Mouse (Mus musculus): ENCODE results near the gene Gm20503. TPM values are rescaled to one million over a fixed set of nuclear protein-coding genes. Genes with fewer than 3 reads are reported as not detected.

The Gm20503 gene
- polyA plus RNA-seq, 1 experiment from 2014 or later, result 10.4 TPM

DNA sequence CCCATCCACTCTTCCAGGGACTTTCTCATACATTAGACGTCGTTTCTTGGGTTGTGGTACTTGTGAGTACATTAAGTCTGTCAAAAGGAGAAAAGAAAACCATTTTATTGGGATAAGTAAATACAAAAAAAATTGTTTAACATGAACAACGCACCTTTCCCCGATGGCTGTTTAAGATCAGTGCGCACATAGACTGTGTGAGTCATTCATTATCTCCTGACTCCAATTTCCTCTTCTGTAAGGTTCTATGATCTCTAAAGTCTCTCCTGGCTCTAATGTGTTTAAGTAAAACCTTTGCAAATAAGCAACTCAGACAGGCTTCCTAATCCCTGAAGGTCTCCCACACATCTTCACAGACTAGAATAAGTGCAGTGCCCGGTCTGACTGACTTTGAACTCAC lies 40.9 kb downstream of the Gm20503 start:
- Histone ChIP-seq H3K4me2 (replicated peaks) (no peak overlapping the region), H3K27me3 (replicated peaks) (no peaks in the 10 kb centered on the region), H3K4me3 (no peak overlapping the region), H3K4me1 (no peaks in the 10 kb centered on the region), H3K9ac (no peak overlapping the region), H3K36me3 (peaks cover 11% of the 10 kb centered on the region; the same call in 1 of the 2 replicates), H3K27ac (no peak overlapping the region), H3K9me3 (no peaks in the 10 kb centered on the region)
- no peak for ATAC-seq (ENCODE audit: low FRiP score, low read depth)
- 92% methylated on average over 6 of the region's 6 CpGs for WGBS

- Histone ChIP-seq H3K4me3 (no peak overlapping the region), H3K4me1 (no peaks in the 10 kb centered on the region), H3K9ac (no peak overlapping the region), H3K36me3 (no peaks in the 10 kb centered on the region; the same call in 1 of the 2 replicates), H3K27me3 (replicated peaks) (no peaks in the 10 kb centered on the region), H3K9me3 (no peaks in the 10 kb centered on the region), H3K27ac (no peak overlapping the region), H3K4me2 (replicated peaks) (no peak overlapping the region)
- WGBS, result 25% methylated on average over 3 of the region's 3 CpGs
- no peak for ATAC-seq (ENCODE audit: low FRiP score, low read depth)
Measured at GRCm38 (mm10) chr4:59047222-59047621, 44.2 kb downstream of the Gm20503 start.

- 89% methylated on average over 1 of the region's 1 CpGs for WGBS
- Histone ChIP-seq H3K9me3 (no peaks in the 10 kb centered on the region), H3K4me2 (replicated peaks) (no peak overlapping the region), H3K36me3 (no peaks in the 10 kb centered on the region), H3K27me3 (replicated peaks) (no peaks in the 10 kb centered on the region), H3K9ac (no peak overlapping the region), H3K27ac (no peak overlapping the region), H3K4me1 (no peaks in the 10 kb centered on the region), H3K4me3 (no peak overlapping the region)
- ATAC-seq (ENCODE audit: low FRiP score, low read depth), result no peak
Measured at GRCm38 (mm10) chr4:59051081-59051480, 48.1 kb downstream of the Gm20503 start.

DNA sequence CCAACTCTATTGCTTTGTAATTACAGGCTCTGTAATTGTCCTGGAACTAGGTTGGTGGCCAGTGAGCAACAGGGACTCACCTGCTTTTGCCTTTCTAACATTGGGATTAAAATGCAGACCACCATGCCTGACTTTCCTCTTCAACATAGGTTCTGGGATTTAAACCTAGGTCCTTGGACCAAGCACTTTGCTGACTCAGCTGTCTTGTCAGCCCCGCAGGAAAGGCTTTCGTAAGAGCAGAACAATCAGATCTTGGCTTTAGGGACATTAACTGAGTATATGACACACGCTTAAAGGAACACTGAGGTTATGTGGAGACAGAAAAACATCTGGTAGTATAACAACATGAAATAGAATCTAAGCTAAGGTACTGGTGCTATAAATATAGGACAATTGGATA lies 54.9 kb downstream of the Gm20503 start:
- H3K4me2 ChIP-seq (replicated peaks), result no peak overlapping the region
- 90% methylated on average over 3 of the region's 3 CpGs for WGBS
- H3K27ac ChIP-seq, result no peak overlapping the region
- no peaks in the 10 kb centered on the region for H3K36me3 ChIP-seq
- H3K4me1 ChIP-seq, result no peaks in the 10 kb centered on the region
- no peaks in the 10 kb centered on the region for H3K27me3 ChIP-seq (replicated peaks)
- H3K9ac ChIP-seq, result no peak overlapping the region
- H3K9me3 ChIP-seq, result no peaks in the 10 kb centered on the region
- H3K4me3 ChIP-seq, result no peak overlapping the region
- ATAC-seq (ENCODE audit: low FRiP score, low read depth), result no peak

DNA sequence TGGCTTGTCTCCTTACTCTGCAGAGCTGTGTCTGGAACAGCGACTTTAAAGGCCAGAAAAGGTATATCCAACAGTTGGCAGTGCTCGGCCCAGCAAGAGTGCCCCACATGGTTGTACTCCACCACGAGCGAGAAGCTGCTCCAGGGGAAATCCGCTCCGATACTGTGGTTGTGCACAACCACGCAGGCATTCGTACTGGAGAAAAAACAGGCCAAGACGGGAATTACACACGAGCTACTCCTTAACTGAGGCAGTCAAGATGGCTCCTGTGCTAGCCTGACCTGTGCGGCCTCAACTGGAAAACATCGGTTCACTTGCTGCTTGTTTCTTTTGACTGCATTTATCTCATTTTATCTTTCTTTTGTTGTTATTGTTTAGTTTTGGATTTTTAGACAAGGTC lies 59.5 kb downstream of the Gm20503 start:
- H3K9me3 ChIP-seq, result no peaks in the 10 kb centered on the region
- no peak overlapping the region for H3K9ac ChIP-seq
- H3K4me1 ChIP-seq, result no peaks in the 10 kb centered on the region
- H3K36me3 ChIP-seq, result no peaks in the 10 kb centered on the region
- no peak for ATAC-seq (ENCODE audit: low FRiP score, low read depth)
- WGBS, result 82% methylated on average over 12 of the region's 12 CpGs
- no peak overlapping the region for H3K27ac ChIP-seq
- H3K4me3 ChIP-seq, result no peak overlapping the region
- H3K27me3 ChIP-seq (replicated peaks), result no peaks in the 10 kb centered on the region
- no peak overlapping the region for H3K4me2 ChIP-seq (replicated peaks)

- Histone ChIP-seq H3K4me1 (no peaks in the 10 kb centered on the region), H3K9me3 (no peaks in the 10 kb centered on the region), H3K9ac (no peak overlapping the region), H3K4me3 (no peak overlapping the region), H3K27ac (no peak overlapping the region), H3K27me3 (replicated peaks) (no peaks in the 10 kb centered on the region), H3K4me2 (replicated peaks) (no peak overlapping the region), H3K36me3 (no peaks in the 10 kb centered on the region)
- WGBS, result 62% methylated on average over 3 of the region's 3 CpGs
- ATAC-seq (ENCODE audit: low FRiP score, low read depth), result no peak
Measured at GRCm38 (mm10) chr4:59069276-59069675, 66.3 kb downstream of the Gm20503 start.

DNA sequence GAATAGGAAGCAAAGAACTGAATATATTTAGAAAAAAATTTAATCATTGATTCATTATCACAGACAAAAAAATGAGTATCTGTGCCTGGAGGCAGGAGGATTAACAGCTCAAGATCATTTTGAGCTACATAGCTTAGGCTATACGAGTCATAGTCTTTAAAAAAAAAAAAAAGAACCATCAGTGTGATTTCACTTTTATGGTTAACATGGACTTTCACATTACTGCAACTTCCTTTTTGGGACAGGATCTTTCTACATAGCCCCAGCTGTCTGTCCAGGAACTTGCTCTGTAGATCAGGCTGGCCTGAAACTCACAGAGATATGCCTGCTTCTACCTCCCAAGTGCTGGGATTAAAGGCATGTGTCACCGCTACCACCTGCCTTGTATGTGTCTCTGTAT lies 80.4 kb downstream of the Gm20503 start:
- 92% methylated on average over 2 of the region's 2 CpGs for WGBS
- no peaks in the 10 kb centered on the region for H3K27me3 ChIP-seq (replicated peaks)
- H3K9ac ChIP-seq, result no peak overlapping the region
- no peaks in the 10 kb centered on the region for H3K36me3 ChIP-seq
- no peak overlapping the region for H3K27ac ChIP-seq
- no peak overlapping the region for H3K4me3 ChIP-seq
- no peaks in the 10 kb centered on the region for H3K9me3 ChIP-seq
- no peak for ATAC-seq (ENCODE audit: low FRiP score, low read depth)
- no peak overlapping the region for H3K4me2 ChIP-seq (replicated peaks)
- no peaks in the 10 kb centered on the region for H3K4me1 ChIP-seq

DNA sequence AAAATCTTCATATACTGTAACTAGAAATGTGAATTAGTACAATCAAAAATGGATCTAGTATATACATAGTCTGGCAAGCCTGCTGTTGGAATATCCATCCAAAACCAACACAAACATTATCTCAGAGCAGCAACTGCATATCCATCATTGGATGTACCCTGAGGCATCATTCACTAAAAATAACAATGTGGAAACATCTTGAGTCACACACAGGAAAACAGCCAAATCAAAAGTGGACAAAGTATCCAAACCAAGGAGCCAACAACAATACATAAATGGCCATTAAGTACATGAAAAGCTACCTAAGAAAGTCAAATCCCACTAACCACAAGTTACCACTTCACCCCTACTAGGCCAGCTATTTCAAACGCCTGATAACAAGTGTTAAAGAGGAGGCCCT lies 86.4 kb downstream of the Gm20503 start:
- no peaks in the 10 kb centered on the region for H3K9me3 ChIP-seq
- no peak overlapping the region for H3K27ac ChIP-seq
- no peak overlapping the region for H3K4me2 ChIP-seq (replicated peaks)
- H3K27me3 ChIP-seq (replicated peaks), result no peaks in the 10 kb centered on the region
- no peak for ATAC-seq (ENCODE audit: low FRiP score, low read depth)
- no peaks in the 10 kb centered on the region for H3K36me3 ChIP-seq
- H3K9ac ChIP-seq, result no peak overlapping the region
- no peaks in the 10 kb centered on the region for H3K4me1 ChIP-seq
- no peak overlapping the region for H3K4me3 ChIP-seq
- WGBS, result 65% methylated on average over 1 of the region's 1 CpGs

Other genes starting within 250 kb of the Gm20503 start
- not detected in 2 replicates for gene Olfr267, start 215.5 kb upstream of the Gm20503 start, polyA plus RNA-seq (2016; fragmentation: Nextera tagmentation; extraction: Ambion mirVana)
- 39.0 and 39.7 TPM in 2 replicates for gene Ecpas, start 90.5 kb upstream of the Gm20503 start, polyA plus RNA-seq (2016; fragmentation: Nextera tagmentation; extraction: Ambion mirVana)
- 0.50 and 1.2 TPM in 2 replicates for gene Zkscan16, start 59.6 kb upstream of the Gm20503 start, polyA plus RNA-seq (2016; fragmentation: Nextera tagmentation; extraction: Ambion mirVana)
- gene Ptgr1, start 16.1 kb upstream of the Gm20503 start, polyA plus RNA-seq (2016; fragmentation: Nextera tagmentation; extraction: Ambion mirVana), result 10.8 and 12.1 TPM in 2 replicates
- gene Dnajc25, start 8.1 kb upstream of the Gm20503 start, polyA plus RNA-seq (2016; fragmentation: Nextera tagmentation; extraction: Ambion mirVana), result 5.9 and 8.1 TPM in 2 replicates
- gene Gng10, start 31.9 kb downstream of the Gm20503 start, polyA plus RNA-seq (2016; fragmentation: Nextera tagmentation; extraction: Ambion mirVana), result 102 and 104 TPM in 2 replicates
- not detected in 2 replicates for gene AI481877, start 135.8 kb downstream of the Gm20503 start, polyA plus RNA-seq (2016; fragmentation: Nextera tagmentation; extraction: Ambion mirVana)
- gene Ugcg, start 186.0 kb downstream of the Gm20503 start, polyA plus RNA-seq (2016; fragmentation: Nextera tagmentation; extraction: Ambion mirVana), result 15.5 and 15.8 TPM in 2 replicates